Mouse (Mus musculus) bone marrow macrophage, adult 2 months (primary cell): Measurements from ENCODE around the gene 1700037C18Rik.

Source experiments
- CTCF ChIP-seq: IDR thresholded peaks from 2 replicates; pipeline ENCODE4 v1.5.1; 2012; ENCODE audit warnings: low read depth, mild to moderate bottlenecking, low read length, moderate library complexity
- POLR2A ChIP-seq: IDR thresholded peaks from 2 replicates; pipeline ENCODE4 v1.6.1; 2012; ENCODE audit warnings: mild to moderate bottlenecking, low read depth, low read length, borderline replicate concordance

DNA sequence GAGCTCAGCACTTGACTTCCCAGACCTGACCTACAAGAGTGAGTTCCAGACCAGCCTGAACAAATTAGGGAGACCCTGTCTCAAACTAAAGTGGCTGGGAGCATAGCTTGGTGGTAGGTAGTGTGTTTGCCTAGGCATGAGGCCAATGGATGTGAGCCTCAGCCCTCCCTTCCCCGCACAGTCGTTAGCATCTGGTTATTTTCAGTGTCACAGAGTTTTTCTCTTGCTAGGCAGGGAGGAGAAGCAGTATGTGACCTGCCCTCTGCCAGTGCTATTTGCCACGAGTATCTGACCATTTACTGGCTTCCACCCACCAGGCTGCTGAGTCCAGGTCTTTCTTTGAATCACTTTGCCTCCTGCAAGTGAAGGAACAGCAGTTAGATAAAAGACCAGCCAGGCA, 14.8 kb downstream of the 1700037C18Rik start:
- TF ChIP-seq CTCF (no peak), POLR2A (no peak)
